Mouse (Mus musculus): Measurements from ENCODE around the gene Gpr55.
"Not testable (repeated sequence)": the region's sequence is repeated elsewhere in the genome, so short reads cannot be mapped to it uniquely, and the experiment has no call there.

Gpr55 gene

GRCm38 (mm10) chr1:85960873-85961272 is at the start of gene Gpr55:
Gene Gpr55 (minus strand): TSS chr1:85961007.
- DNase-seq = no peak

- peak; percentile 75 for DNase-seq
Observed at GRCm38 (mm10) chr1:86007778-86008177, 47.0 kb upstream of the Gpr55 start.

DNA sequence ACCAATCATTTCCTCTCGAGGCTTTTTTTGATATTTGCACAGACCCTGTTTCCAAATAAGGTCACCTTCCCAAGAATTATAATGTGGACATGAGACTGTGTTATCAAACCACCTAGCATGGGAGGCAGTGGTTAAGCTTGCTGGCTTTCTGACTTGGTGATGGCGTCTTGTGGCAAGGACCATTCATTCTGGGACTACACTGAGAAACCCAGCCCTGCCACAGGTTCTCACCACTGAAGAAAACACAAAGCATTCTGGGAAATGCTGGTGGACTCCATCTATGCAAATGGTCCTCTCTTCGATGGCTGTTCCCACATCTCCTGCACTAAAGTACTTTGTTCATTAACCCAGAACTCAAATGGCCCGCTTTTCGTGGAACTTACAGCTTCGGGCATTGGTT is 45.2 kb upstream of the Gpr55 start:
- no peak for DNase-seq

DNA sequence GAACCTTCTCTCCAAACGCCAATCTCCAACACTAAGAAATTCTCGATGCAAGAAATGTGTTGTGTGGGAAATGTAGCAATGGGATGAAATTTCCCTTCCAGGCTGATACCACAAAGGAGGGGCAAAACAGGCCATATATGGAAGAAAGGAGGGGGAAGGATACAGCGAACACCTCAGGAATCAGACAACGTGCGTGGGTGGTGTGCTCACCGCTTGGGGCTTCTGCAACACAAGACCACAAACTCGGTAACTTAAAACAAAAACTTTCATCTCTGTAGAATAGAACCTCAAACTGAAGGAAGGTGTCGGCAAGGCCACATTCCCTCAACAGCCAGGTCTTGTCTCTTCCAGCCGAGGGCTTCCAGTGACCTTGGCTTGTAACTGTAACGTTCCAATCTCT is 44.7 kb upstream of the Gpr55 start:
- DNase-seq = no peak

GRCm38 (mm10) chr1:85999853-86000570 is 39.2 kb upstream of the Gpr55 start:
- DNase-seq = no peak

DNA sequence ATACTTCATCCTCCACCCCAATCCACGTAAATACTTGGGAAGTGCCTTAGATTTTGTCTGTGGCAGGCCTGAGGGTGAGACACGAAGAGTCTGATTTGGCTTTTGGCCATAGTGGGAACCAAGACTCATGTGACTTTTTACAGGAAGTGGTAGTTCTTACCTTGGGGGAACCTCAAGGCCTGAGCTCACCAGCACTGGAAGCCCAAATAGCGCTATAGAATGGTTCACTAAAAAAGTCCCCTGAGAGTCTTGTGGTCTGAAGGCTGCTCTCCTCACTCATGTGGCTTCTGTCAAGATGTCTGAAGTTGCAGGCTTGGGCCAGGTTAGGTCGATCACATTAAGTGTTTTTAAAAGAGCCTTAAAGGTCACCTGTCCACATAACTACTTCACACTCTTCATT is 37.2 kb upstream of the Gpr55 start:
- DNase-seq = no peak

GRCm38 (mm10) chr1:85997221-85997620 is 36.4 kb upstream of the Gpr55 start:
- DNase-seq = no peak

- DNase-seq = no peak
Observed at GRCm38 (mm10) chr1:85993541-85993940, 32.7 kb upstream of the Gpr55 start.

GRCm38 (mm10) chr1:85992175-85992574 is 31.4 kb upstream of the Gpr55 start:
- no peak for DNase-seq

DNA sequence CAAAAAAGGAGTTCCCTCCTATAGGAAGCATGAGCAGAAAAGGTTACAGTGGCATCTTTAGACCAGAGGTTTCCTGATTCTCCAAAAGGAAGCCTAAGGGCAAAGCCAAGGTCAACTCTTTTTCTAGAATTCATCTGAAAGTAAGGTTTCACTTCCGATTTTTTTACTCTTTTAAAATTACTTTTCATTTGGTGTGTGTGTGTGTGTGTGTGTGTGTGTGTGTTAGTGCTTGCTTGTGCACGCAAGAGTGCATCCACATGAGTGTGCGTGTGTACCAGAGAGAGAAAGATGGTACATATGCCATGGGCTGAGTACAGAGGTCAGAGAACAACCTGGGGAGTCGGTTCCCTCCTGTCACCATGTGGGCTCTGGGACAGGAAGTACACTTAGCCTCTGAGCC is 28.1 kb upstream of the Gpr55 start:
- not testable (repeated sequence) for DNase-seq

DNA sequence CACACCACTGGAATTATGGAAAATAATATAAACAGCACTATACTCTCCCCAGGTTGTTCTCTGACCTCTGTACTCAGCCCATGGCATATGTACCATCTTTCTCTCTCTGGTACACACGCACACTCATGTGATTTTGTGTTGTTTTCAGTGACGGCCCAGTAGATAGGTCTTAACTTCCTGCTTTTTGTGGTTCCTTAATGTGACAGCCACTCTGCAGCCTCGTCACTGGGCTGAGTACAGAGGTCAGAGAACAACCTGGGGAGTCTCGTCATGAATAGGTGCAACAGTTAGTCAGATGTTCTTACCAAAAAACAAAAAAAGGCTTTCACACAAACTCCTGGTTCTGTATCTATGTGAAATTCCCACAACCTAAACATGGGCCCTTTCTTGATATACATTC is 27.5 kb upstream of the Gpr55 start:
- DNase-seq = no peak

- DNase-seq = no peak
Observed at GRCm38 (mm10) chr1:85985784-85986183, 25.0 kb upstream of the Gpr55 start.

GRCm38 (mm10) chr1:85981738-85982357 is 21.0 kb upstream of the Gpr55 start:
- no peak for DNase-seq

DNA sequence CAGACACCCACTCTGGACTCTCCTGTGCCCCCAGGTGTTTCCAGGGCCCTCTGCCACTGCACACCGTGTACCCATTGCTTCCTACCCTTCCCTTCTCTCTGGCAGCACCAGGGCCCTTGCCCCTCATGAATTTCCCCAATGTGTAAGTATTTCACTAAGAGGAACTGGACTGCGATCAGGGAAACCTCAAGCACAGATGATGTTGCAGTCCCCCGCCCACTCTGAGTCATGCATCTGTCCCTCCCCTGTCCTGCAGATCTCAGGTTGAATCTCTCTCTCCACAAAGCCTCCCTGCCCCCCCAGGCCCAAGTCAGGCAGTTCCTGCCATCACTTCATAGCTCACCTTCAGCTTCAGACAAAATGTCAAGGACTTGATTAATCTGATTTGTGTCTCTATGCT is 16.9 kb upstream of the Gpr55 start:
- no peak for DNase-seq

GRCm38 (mm10) chr1:85973468-85973877 is 12.7 kb upstream of the Gpr55 start:
- DNase-seq = no peak

GRCm38 (mm10) chr1:85972341-85972740 is 11.5 kb upstream of the Gpr55 start:
- DNase-seq = no peak

DNA sequence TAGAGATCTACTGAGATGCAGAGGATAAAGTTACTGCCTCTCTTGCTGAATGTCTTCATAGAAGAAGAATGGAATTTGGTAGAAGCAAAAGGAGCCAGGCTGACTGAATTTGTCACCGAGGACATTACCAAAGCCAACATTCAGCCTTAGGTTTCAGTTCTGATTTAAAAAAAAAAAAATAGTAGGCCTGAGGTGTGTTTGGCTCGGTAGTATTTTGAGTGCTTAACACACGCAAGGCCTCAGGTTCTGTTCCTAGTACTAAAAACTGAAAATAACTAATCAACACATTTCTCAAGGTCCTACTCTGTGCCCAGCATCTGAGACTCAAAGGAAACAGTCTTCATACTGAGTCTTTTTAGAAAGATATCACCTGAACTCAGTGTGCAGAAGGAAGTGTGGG is 10.3 kb upstream of the Gpr55 start:
- DNase-seq = no peak

GRCm38 (mm10) chr1:85969519-85969918 is 8.7 kb upstream of the Gpr55 start:
- DNase-seq = no peak

- no peak for DNase-seq
Observed at GRCm38 (mm10) chr1:85969081-85969480, 8.3 kb upstream of the Gpr55 start.

DNA sequence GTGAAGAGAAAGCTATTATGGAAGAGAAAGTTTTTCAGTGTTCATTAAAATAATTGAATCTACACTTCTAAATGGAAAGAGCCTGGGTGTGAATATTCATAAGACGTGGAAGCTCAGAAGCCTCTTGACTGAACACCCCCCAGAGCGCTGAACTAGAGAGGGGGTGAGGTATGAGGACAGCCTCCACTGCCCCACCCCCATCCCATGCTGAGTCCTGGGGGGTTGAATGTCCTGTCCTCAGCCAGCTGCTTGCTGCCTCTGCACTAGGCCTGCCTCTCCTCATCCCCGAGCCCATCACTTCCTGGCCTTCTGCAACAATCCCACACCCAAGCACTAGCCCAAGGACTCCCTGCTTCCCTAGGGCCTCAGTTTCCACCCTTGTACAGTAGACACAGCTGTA is 5.0 kb upstream of the Gpr55 start:
- DNase-seq = no peak

DNA sequence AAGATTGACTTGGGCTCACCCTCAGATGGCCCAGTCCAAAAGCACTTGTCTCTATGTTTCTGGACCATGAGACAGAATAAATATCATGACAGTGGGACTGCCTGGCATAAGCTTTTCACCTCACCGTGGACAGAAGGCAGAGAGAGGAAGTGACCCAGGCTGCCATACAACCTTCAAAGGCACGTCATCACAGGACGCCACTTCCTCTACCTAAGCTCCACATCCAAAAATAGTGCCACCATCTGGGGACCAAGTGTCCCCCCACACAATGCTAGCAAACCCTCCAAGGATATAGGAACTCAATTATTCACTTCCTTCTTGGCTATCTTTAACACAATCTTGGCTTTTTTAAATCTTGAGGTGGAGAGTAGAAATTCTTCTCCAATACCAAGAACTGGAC is 1.3 kb upstream of the Gpr55 start:
- no peak for DNase-seq

GRCm38 (mm10) chr1:85959889-85960276 is 924 bp downstream of the Gpr55 start:
- no peak for DNase-seq

- DNase-seq = no peak
Observed at GRCm38 (mm10) chr1:85959129-85959888, 1.5 kb downstream of the Gpr55 start.

- DNase-seq = no peak
Observed at GRCm38 (mm10) chr1:85957942-85958619, 2.7 kb downstream of the Gpr55 start.

Data from cerebellum, adult 8-10 months (tissue).